Mouse (Mus musculus) thymus, adult 2 months (tissue): ENCODE data around the gene Tfcp2l1.

Experiments used
- CTCF ChIP-seq: fragments of 200-500 bp; IDR thresholded peaks from 2 replicates; pipeline ENCODE4 v1.5.1; 2012; ENCODE audit warnings: mild to moderate bottlenecking, control low read depth, low read length, moderate library complexity, borderline replicate concordance; ENCODE audit not compliant: control insufficient read depth, poor library complexity, insufficient read depth; ENCODE audit errors: extremely low read depth
- POLR2A ChIP-seq: fragments of 200-500 bp; IDR thresholded peaks from 2 replicates; pipeline ENCODE4 v1.6.1; 2012; ENCODE audit warnings: mild to moderate bottlenecking, low read length, control low read depth, moderate library complexity; ENCODE audit not compliant: control insufficient read depth, poor library complexity, insufficient read depth; ENCODE audit errors: extremely low read depth

DNA sequence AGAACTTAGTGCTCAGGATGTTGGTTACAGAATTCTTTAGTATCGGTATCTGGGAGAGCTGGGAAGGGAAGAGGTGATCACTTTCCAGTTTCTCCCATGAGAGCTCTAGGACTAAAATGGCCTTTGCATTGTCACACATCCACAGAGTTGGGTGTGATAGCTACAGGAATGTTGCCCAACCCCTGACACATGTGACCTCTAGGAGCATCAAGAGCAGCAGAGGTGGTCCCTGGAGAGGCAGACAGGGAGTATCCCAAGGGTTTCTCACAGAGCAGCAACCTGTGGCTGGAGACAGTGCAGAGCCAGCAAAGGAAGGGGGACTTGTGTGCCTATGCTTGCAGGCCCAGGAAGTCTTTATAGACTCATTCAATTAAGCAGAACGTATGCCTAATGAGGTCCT lies 1.3 kb upstream of the Tfcp2l1 start:
- no peak for TF ChIP-seq POLR2A
- TF ChIP-seq CTCF, result no peak
